In the genomic region with DNA sequence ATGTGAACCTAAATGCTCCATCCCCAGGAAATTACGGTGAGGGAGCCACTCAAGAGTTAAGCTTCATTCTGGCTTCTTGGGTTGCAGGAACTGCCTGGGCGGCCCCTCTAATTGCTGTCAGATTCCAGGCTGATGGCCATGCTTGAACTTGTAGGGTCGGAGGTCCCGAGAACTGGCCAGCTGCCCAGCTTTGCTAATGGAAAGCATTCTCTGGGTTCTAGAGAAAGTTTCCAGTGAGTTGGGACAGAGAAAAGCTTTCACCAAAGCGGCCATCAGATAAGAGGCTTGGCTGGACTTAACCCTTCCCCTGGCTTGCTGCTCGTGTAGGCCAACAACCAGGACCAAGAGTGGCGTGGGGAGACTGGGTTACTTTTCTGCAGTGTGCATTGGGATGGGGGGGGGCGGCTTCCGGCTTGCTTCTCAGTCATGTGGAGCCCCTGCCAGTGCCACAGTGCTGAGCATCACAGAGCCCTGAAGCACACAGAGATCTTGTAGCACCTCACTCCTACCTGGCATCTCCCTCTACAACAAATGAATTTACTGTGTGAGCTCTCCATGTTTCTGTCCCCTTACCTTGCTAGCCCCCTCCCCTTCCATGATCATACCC, we compare ENCODE assay signal across 9 mouse cellular contexts. TPM values are rescaled to one million over a fixed set of nuclear protein-coding genes. Genes with fewer than 3 reads are reported as not detected.
DNase-seq lines count a peak whose midpoint lies in the region; ATAC-seq and TF ChIP-seq lines count a peak whose summit lies in the region.
"Had no signal": no experiment of that assay in that cellular context is flagged by ENCODE, and none has a peak within 500 bp of the region (broad histone marks: within the 10 kb centered on the region; RNA-seq: fewer than 3 reads in every experiment).

No protein-coding gene starts in this region.

- intact Hi-C loops in gastrocnemius, adult 2 months (cut with DNase I) = no loop called here

- 15% methylated on average over 9 of the region's 9 CpGs for WGBS in heart, embryonic 14.5 days
- WGBS in kidney, postnatal 0 days = 18% methylated on average over 9 of the region's 9 CpGs

- no peak overlapping the region for H3K27ac ChIP-seq in gastrocnemius, adult 2 months
- H3K27ac ChIP-seq in heart, embryonic 14.5 days (replicated peaks in 1 of 2; ENCODE audit: control insufficient read depth in 1 of 2, insufficient read depth in 1 of 2, low read depth in 2 of 2, low read length in 2 of 2) = peak overlapping the region; percentile 5 to 14; a peak in 1 of 4 replicates
- H3K27ac ChIP-seq in kidney, postnatal 0 days = peak overlapping the region; percentile 70

- H3K9me3 ChIP-seq in heart, embryonic 14.5 days (ENCODE audit: control insufficient read depth, low read length) = no peaks in the 10 kb centered on the region
- no peaks in the 10 kb centered on the region for H3K9me3 ChIP-seq in kidney, postnatal 0 days (replicated peaks; ENCODE audit: low read length)

- TF ChIP-seq CTCF in gastrocnemius, adult 2 months (IDR thresholded peaks at IDR 0.05) = no peak
- TF ChIP-seq CTCF in kidney, postnatal 0 days (IDR thresholded peaks at IDR 0.05; ENCODE audit: low read depth) = no peak

- peaks cover 8% of the 10 kb centered on the region; the same call in 1 of the 2 replicates for H3K27me3 ChIP-seq in heart, embryonic 14.5 days (ENCODE audit: control insufficient read depth, insufficient read depth, low read length)
- H3K27me3 ChIP-seq in kidney, postnatal 0 days (ENCODE audit: insufficient read depth, low read length) = no peaks in the 10 kb centered on the region
- H3K27me3 ChIP-seq: CH12.LX had no signal

- ATAC-seq in heart, embryonic 14.5 days (ENCODE audit: insufficient number of reproducible peaks, insufficient read depth, low FRiP score, low read depth) = peak; percentile 35; the same call in 1 of the 2 replicates
- peak; percentile 43; the same call in 1 of the 2 replicates for ATAC-seq in kidney, postnatal 0 days (replicated peaks; ENCODE audit: low FRiP score, low read depth)

- peaks cover 19 to 20% of the 10 kb centered on the region in 2 experiments for H3K4me1 ChIP-seq in heart, embryonic 14.5 days (ENCODE audit: control insufficient read depth in 2 of 2, insufficient read depth in 2 of 2, low read length in 2 of 2)
- peaks cover 23% of the 10 kb centered on the region for H3K4me1 ChIP-seq in kidney, postnatal 0 days (replicated peaks; ENCODE audit: insufficient read depth, low read length)

- H3K9ac ChIP-seq in heart, embryonic 14.5 days (ENCODE audit: low read length) = no peak overlapping the region
- no peak overlapping the region for H3K9ac ChIP-seq in kidney, postnatal 0 days (ENCODE audit: low read depth, low read length)

- no peak overlapping the region for H3K4me3 ChIP-seq in gastrocnemius, adult 2 months
- no peak overlapping the region for H3K4me3 ChIP-seq in heart, embryonic 14.5 days (ENCODE audit: control insufficient read depth in 1 of 2, insufficient read depth in 1 of 2, low read depth in 1 of 2, low read length in 2 of 2)
- no peak overlapping the region for H3K4me3 ChIP-seq in kidney, postnatal 0 days (replicated peaks; ENCODE audit: low read depth, low read length)

- DNase-seq in gastrocnemius, adult 2 months = peak; percentile 46
- no peak for DNase-seq in gastrocnemius, adult 8-10 months (ENCODE audit: low spot score in 2 of 2)
- peak; percentile 67 for DNase-seq in adrenal gland, postnatal 10 days
- DNase-seq in kidney, postnatal 0 days (ENCODE audit: low spot score) = peak; percentile 95
- peak; percentile 87 to 93 for DNase-seq in lung, postnatal 4 days
- no peak for DNase-seq in yolk sac, embryonic 10.5 days (ENCODE audit: low spot score)
- DNase-seq in layer of hippocampus, adult 11-12 months (ENCODE audit: low spot score) = no peak

- H3K4me2 ChIP-seq in heart, embryonic 14.5 days (ENCODE audit: low read length) = no peak overlapping the region
- no peak overlapping the region for H3K4me2 ChIP-seq in kidney, postnatal 0 days (ENCODE audit: low read length)

- H3K36me3 ChIP-seq in heart, embryonic 14.5 days (ENCODE audit: control insufficient read depth, insufficient read depth, low read length) = no peaks in the 10 kb centered on the region
- H3K36me3 ChIP-seq in kidney, postnatal 0 days (ENCODE audit: insufficient read depth, low read length) = no peaks in the 10 kb centered on the region

RNA-seq across cellular contexts. Expression of a gene that starts 15.8 kb away (rescaled TPM):
- not detected for total RNA-seq in gastrocnemius, adult 2 months (2021)
- total RNA-seq in gastrocnemius, adult 8-10 months (2022) = under 1 TPM in 3 of 4 experiments, not detected in 1; 0.16 to 0.22 (median 0.20) TPM
- 1 to 10 TPM; 2.0 to 2.5 TPM for total RNA-seq in adrenal gland, postnatal 10 days (2021)
- 0.77 and 0.85 TPM in 2 replicates for polyA plus RNA-seq in heart, embryonic 14.5 days (2014; fragmentation: Nextera tagmentation; extraction: Ambion mirVana)
- polyA plus RNA-seq in kidney, postnatal 0 days (2015; fragmentation: Nextera tagmentation; extraction: Ambion mirVana) = 5.7 and 5.8 TPM in 2 replicates

RNA-seq across cellular contexts. Expression of a gene that starts 25.2 kb away (rescaled TPM):
- total RNA-seq in gastrocnemius, adult 2 months (2021) = 100 to 1,000 TPM; 134 to 140 TPM
- 100 to 1,000 TPM; 125 to 155 (median 141) TPM for total RNA-seq in gastrocnemius, adult 8-10 months (2022)
- total RNA-seq in adrenal gland, postnatal 10 days (2021) = 100 to 1,000 TPM; 177 TPM
- 149 and 163 TPM in 2 replicates for polyA plus RNA-seq in heart, embryonic 14.5 days (2014; fragmentation: Nextera tagmentation; extraction: Ambion mirVana)
- polyA plus RNA-seq in kidney, postnatal 0 days (2015; fragmentation: Nextera tagmentation; extraction: Ambion mirVana) = 168 and 170 TPM in 2 replicates

RNA-seq across cellular contexts. Expression of a gene that starts 30.0 kb away (rescaled TPM):
- not detected for total RNA-seq in gastrocnemius, adult 2 months (2021)
- not detected for total RNA-seq in gastrocnemius, adult 8-10 months (2022)
- 10 to 100 TPM in 1 of 2 experiments, 1 to 10 TPM in 1; 7.7 to 10.6 TPM for total RNA-seq in adrenal gland, postnatal 10 days (2021)
- 16.5 and 19.4 TPM in 2 replicates for polyA plus RNA-seq in heart, embryonic 14.5 days (2014; fragmentation: Nextera tagmentation; extraction: Ambion mirVana)
- polyA plus RNA-seq in kidney, postnatal 0 days (2015; fragmentation: Nextera tagmentation; extraction: Ambion mirVana) = 18.7 and 21.5 TPM in 2 replicates

RNA-seq across cellular contexts. Expression of a gene that starts 58.6 kb away (rescaled TPM):
- total RNA-seq in gastrocnemius, adult 2 months (2021) = not detected
- under 1 TPM in 1 of 4 experiments, not detected in 3; 0.08 TPM for total RNA-seq in gastrocnemius, adult 8-10 months (2022)
- total RNA-seq in adrenal gland, postnatal 10 days (2021) = not detected
- polyA plus RNA-seq in heart, embryonic 14.5 days (2014; fragmentation: Nextera tagmentation; extraction: Ambion mirVana) = 0.07 TPM in 1 of 2 replicates, not detected in the other
- polyA plus RNA-seq in kidney, postnatal 0 days (2015; fragmentation: Nextera tagmentation; extraction: Ambion mirVana) = not detected in 2 replicates

Comparison
In these comparisons a context has a peak if more than half of its experiments do, and no peak if none do; other contexts are left out.
1. DNase-seq: peak in gastrocnemius, adult 2 months (single experiment), adrenal gland, postnatal 10 days (single experiment), kidney, postnatal 0 days (single experiment) and lung, postnatal 4 days (2 of 2); none in gastrocnemius, adult 8-10 months (0 of 2), yolk sac, embryonic 10.5 days (single experiment) and layer of hippocampus, adult 11-12 months (single experiment).
2. RNA of a gene that starts 30.0 kb away (total RNA-seq): 7.7 to 10.6 TPM in adrenal gland, postnatal 10 days; not detected in gastrocnemius, adult 2 months and not detected in gastrocnemius, adult 8-10 months; every median in the first group is over 4 times any median in the second.